9 mouse cellular contexts compared by ENCODE assay signal in the genomic region with DNA sequence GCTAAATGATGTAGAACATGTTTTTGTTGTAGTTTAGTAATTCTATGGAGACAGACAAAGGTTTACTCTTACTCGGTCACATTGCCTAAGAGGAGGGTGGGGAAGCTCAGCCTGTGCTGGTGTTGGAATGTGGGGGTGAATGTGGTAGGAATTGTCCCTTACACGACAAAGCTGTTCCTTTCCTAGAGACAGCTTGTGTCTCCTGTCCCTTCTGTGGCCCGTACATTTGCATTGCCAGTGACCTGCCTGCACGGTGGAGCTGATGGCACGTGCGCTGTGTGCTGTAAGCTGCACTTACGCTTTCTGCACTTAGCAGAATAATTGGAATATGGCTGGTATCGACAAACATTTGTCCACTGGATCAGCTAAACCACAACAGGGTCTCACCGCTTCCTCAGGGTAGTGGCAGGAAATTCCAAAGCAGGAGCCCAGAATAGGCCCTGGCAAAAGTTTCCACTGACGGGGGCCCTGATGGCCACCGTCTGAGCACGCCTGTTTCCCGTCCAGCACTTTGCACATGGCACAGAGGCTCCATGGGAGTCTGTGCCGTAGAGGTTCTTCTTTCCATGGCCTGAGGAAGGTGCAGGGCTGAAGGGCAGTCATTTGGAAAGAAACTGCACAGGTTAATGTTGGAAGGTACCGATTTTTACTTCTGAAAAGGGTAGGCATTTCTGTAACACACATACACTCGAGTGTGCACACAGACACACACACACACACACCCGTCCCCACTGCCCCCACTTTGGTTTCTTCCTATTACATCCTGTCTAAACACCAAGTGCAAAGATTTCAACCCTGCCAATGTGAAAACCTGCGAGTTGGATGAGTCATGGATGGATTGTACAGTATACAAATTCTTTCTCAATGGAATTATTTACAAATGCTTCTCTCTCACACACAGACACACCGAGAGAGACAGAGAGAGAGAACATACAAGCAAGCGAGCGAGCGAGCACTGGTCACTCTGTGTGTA. TPM values are rescaled to one million over a fixed set of nuclear protein-coding genes. Genes with fewer than 3 reads are reported as not detected.
DNase-seq lines count a peak whose midpoint lies in the region; ATAC-seq and TF ChIP-seq lines count a peak whose summit lies in the region.
"Had no signal": no experiment of that assay in that cellular context is flagged by ENCODE, and none has a peak within 500 bp of the region (broad histone marks: within the 10 kb centered on the region; RNA-seq: fewer than 3 reads in every experiment).

No protein-coding gene starts in this region.

- DNase-seq in hindbrain, embryonic 10.5 days (ENCODE audit: low spot score), result no peak
- no peak for DNase-seq in hindbrain, postnatal 0 days (ENCODE audit: low spot score)
- peak; percentile 38 for DNase-seq in embryonic facial prominence, embryonic 14.5 days (ENCODE audit: low spot score)
- peak; percentile 26 to 36 for DNase-seq in heart, postnatal 36 days
- peak; percentile 52 for DNase-seq in lung, postnatal 10 days
- no peak for DNase-seq in spleen, postnatal 4 days (ENCODE audit: low spot score in 2 of 2)
- no peak for DNase-seq in left cerebral cortex, postnatal 4 days
- DNase-seq in right cerebral cortex, postnatal 36 days (ENCODE audit: low spot score in 2 of 2), result no peak
- DNase-seq: thymus, postnatal 25 days had no signal

- peaks cover 10% of the 10 kb centered on the region for H3K4me1 ChIP-seq in hindbrain, embryonic 10.5 days (replicated peaks)
- H3K4me1 ChIP-seq in hindbrain, postnatal 0 days (ENCODE audit: insufficient read depth, low read length), result no peaks in the 10 kb centered on the region
- H3K4me1 ChIP-seq in embryonic facial prominence, embryonic 14.5 days (ENCODE audit: control insufficient read depth, insufficient read depth, low read length), result peaks cover 11% of the 10 kb centered on the region

- no peaks in the 10 kb centered on the region for H3K9me3 ChIP-seq in hindbrain, embryonic 10.5 days
- no peaks in the 10 kb centered on the region for H3K9me3 ChIP-seq in hindbrain, postnatal 0 days (ENCODE audit: low read length)
- H3K9me3 ChIP-seq in embryonic facial prominence, embryonic 14.5 days (ENCODE audit: control insufficient read depth, low read length), result no peaks in the 10 kb centered on the region

- 0 out of 2 replicates have a peak overlapping the region, but pooled peaks have one; percentile 8 for H3K27ac ChIP-seq in hindbrain, embryonic 10.5 days
- H3K27ac ChIP-seq in hindbrain, postnatal 0 days, result no peak overlapping the region
- peak overlapping the region; percentile 65 for H3K27ac ChIP-seq in embryonic facial prominence, embryonic 14.5 days (replicated peaks; ENCODE audit: low read depth, low read length)

- H3K27me3 ChIP-seq in hindbrain, embryonic 10.5 days (ENCODE audit: insufficient read depth, poor library complexity, severe bottlenecking), result no peaks in the 10 kb centered on the region
- no peaks in the 10 kb centered on the region for H3K27me3 ChIP-seq in hindbrain, postnatal 0 days (ENCODE audit: insufficient read depth, low read length)
- H3K27me3 ChIP-seq in embryonic facial prominence, embryonic 14.5 days (replicated peaks; ENCODE audit: control insufficient read depth, insufficient read depth, low read length), result no peaks in the 10 kb centered on the region

- intact Hi-C loops in heart, postnatal 36 days (cut with DNase I), result loop anchor here (5.0 kb wide), 1 partner anchor 38 kb away; no protein-coding TSS in a partner anchor
- intact Hi-C loops in left cerebral cortex, postnatal 4 days (cut with DNase I), result no loop called here

- no peak for TF ChIP-seq CTCF in hindbrain, postnatal 0 days (IDR thresholded peaks at IDR 0.05; ENCODE audit: low read depth)

- no peaks in the 10 kb centered on the region for H3K36me3 ChIP-seq in hindbrain, embryonic 10.5 days
- H3K36me3 ChIP-seq in hindbrain, postnatal 0 days (ENCODE audit: insufficient read depth, low read length), result no peaks in the 10 kb centered on the region
- H3K36me3 ChIP-seq in embryonic facial prominence, embryonic 14.5 days (ENCODE audit: control insufficient read depth, insufficient read depth, low read length), result no peaks in the 10 kb centered on the region

- no peak for ATAC-seq in hindbrain, postnatal 0 days
- ATAC-seq in embryonic facial prominence, embryonic 14.5 days (ENCODE audit: low read depth), result no peak

- no peak overlapping the region for H3K9ac ChIP-seq in hindbrain, postnatal 0 days (replicated peaks; ENCODE audit: low read length)
- H3K9ac ChIP-seq in embryonic facial prominence, embryonic 14.5 days (ENCODE audit: low read depth, low read length), result no peak overlapping the region

- WGBS in hindbrain, embryonic 10.5 days, result 81% methylated on average over 22 of the region's 22 CpGs
- WGBS in hindbrain, postnatal 0 days, result 68% methylated on average over 22 of the region's 22 CpGs
- WGBS in embryonic facial prominence, embryonic 14.5 days, result 57% methylated on average over 22 of the region's 22 CpGs

- no peak overlapping the region for H3K4me2 ChIP-seq in hindbrain, postnatal 0 days (ENCODE audit: low read depth, low read length)
- H3K4me2 ChIP-seq in embryonic facial prominence, embryonic 14.5 days (ENCODE audit: low read depth, low read length), result peak overlapping the region; percentile 16

- H3K4me3 ChIP-seq in hindbrain, embryonic 10.5 days, result no peak overlapping the region
- H3K4me3 ChIP-seq in hindbrain, postnatal 0 days (ENCODE audit: low read length), result no peak overlapping the region
- H3K4me3 ChIP-seq in embryonic facial prominence, embryonic 14.5 days (ENCODE audit: low read depth, low read length), result no peak overlapping the region

RNA-seq across cellular contexts. Expression of a gene that starts 51.5 kb away (rescaled TPM):
- 31.8 and 32.1 TPM in 2 replicates for polyA plus RNA-seq in hindbrain, embryonic 10.5 days (2016; fragmentation: Nextera tagmentation; extraction: Ambion mirVana)
- total RNA-seq in hindbrain, postnatal 0 days (2014; rRNA removed), result 18.0 and 26.3 TPM in 2 replicates
- polyA plus RNA-seq in hindbrain, postnatal 0 days (2015; fragmentation: Nextera tagmentation; extraction: Ambion mirVana), result 35.0 and 38.1 TPM in 2 replicates
- polyA plus RNA-seq in embryonic facial prominence, embryonic 14.5 days (2014; fragmentation: Nextera tagmentation; extraction: Ambion mirVana), result 32.1 and 42.2 TPM in 2 replicates
- total RNA-seq in heart, postnatal 36 days (2021), result 10 to 100 TPM; 17.1 to 22.1 TPM
- 10 to 100 TPM; 28.2 to 30.9 TPM for total RNA-seq in left cerebral cortex, postnatal 4 days (2021)

Comparison
In these comparisons a context has a peak if more than half of its experiments do, and no peak if none do; other contexts are left out.
1. DNase-seq: peak in embryonic facial prominence, embryonic 14.5 days (single experiment), heart, postnatal 36 days (2 of 2) and lung, postnatal 10 days (single experiment); none in hindbrain, embryonic 10.5 days (single experiment), hindbrain, postnatal 0 days (single experiment), spleen, postnatal 4 days (0 of 2), left cerebral cortex, postnatal 4 days (single experiment) and right cerebral cortex, postnatal 36 days (0 of 2).